Mouse (Mus musculus) liver, postnatal 0 days (tissue): ENCODE results near the gene Drg1. TPM values are rescaled to one million over a fixed set of nuclear protein-coding genes. Genes with fewer than 3 reads are reported as not detected.

ENCODE experiments used
- ATAC-seq: fragments of 200-750 bp; cut with Nextera tagmentation; 2 replicates; pipeline ENCODE4 v1.8.0; 2017; ENCODE audit warnings: mild to moderate bottlenecking, moderate library complexity
- DNase-seq: peaks from one replicate; pipeline ENCODE4 v3.0.0-alpha.2; 2016
- H3K27ac ChIP-seq: fragments of 300-500 bp; sonication (generic); 2 replicates; pipeline ENCODE4 v1.5.1; 2014; ENCODE audit warnings: antibody characterized with exemption, moderate library complexity, mild to moderate bottlenecking, low read depth
- H3K27me3 ChIP-seq: fragments of 300-500 bp; sonication (generic); 2 replicates; pipeline ENCODE4 v1.6.1; 2014; ENCODE audit warnings: low read length, control low read depth, mixed read lengths; ENCODE audit not compliant: insufficient read depth
- H3K36me3 ChIP-seq: fragments of 300-500 bp; sonication (generic); replicated peaks from 2 replicates; pipeline ENCODE4 v1.6.1; 2014; ENCODE audit warnings: mild to moderate bottlenecking, control low read depth, low read length, moderate library complexity, mixed read lengths; ENCODE audit not compliant: insufficient read depth
- H3K4me1 ChIP-seq: fragments of 300-500 bp; sonication (generic); 2 replicates; pipeline ENCODE4 v1.6.1; 2014; ENCODE audit warnings: antibody characterized with exemption, mild to moderate bottlenecking, control low read depth; ENCODE audit not compliant: insufficient read depth
- H3K4me2 ChIP-seq: fragments of 300-500 bp; sonication (generic); 2 replicates; pipeline ENCODE4 v1.6.1; 2014; ENCODE audit warnings: low read depth, mild to moderate bottlenecking, low read length, moderate library complexity, mixed read lengths
- H3K4me3 ChIP-seq: fragments of 300-500 bp; sonication (generic); 2 replicates; pipeline ENCODE4 v1.5.1; 2014; ENCODE audit warnings: low read depth, low read length
- H3K9ac ChIP-seq: fragments of 300-500 bp; sonication (generic); replicated peaks from 2 replicates; pipeline ENCODE4 v1.6.1; 2014; ENCODE audit warnings: mild to moderate bottlenecking, moderate library complexity
- H3K9me3 ChIP-seq: fragments of 300-500 bp; sonication (generic); 2 replicates; pipeline ENCODE4 v1.6.1; 2016; ENCODE audit warnings: mild to moderate bottlenecking, control low read depth, low read length, mixed read lengths
- CTCF ChIP-seq: sonication (generic); IDR thresholded peaks from 2 replicates; pipeline ENCODE4 v1.5.1; 2016; ENCODE audit warnings: antibody characterized with exemption, low read depth
- EP300 ChIP-seq: IDR thresholded peaks from 2 replicates; pipeline ENCODE4 v1.6.1; 2016; ENCODE audit warnings: antibody characterized with exemption, low read depth, mild to moderate bottlenecking
- WGBS: fragments of 180-500 bp; shearing (Covaris S2); extraction: QIAGEN DNeasy Blood & Tissue Kit; methylation state at CpG from one replicate; pipeline ENCODE4 v1.1.7; 2014; ENCODE audit not compliant: insufficient replicate concordance; 5-methylcytosine and 5-hydroxymethylcytosine counted together
- polyA plus RNA-seq: library from polyadenylated mRNA; unstranded; fragments of >200 nt; fragmentation: Nextera tagmentation; extraction: Ambion mirVana; gene quantifications from 2 replicates; pipeline ENCODE4 v1.2.1, GENCODE M21; 2015

Gene Drg1
- polyA plus RNA-seq, 1 experiment from 2014 or later = 84.7 TPM

DNA sequence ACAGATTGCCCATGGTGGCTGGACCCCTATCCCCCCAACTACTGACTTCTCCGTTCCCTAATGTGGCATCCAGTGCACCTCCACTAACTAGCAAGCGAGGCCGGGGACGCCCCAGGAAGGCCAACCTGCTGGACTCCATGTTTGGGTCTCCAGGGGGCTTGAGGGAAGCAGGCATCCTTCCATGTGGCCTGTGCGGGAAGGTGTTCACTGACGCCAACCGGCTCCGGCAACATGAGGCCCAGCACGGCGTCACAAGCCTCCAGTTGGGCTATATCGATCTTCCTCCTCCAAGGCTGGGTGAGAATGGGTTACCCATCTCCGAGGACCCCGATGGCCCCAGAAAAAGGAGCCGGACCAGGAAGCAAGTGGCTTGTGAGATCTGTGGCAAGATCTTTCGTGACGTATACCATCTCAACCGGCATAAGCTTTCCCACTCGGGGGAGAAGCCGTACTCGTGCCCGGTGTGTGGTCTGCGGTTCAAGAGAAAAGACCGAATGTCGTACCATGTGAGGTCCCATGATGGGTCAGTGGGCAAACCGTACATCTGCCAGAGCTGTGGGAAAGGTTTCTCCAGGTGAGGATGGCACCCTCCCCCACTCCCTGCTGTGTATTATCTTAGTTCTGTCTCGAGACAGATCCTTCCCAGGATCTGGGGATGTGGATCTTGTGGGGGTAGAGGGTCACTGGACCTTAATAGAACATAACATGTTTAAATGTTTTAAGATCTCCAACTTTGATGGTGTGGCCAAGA, 25.3 kb upstream of the Drg1 start:
- H3K4me1 ChIP-seq = peaks cover 51% of the 10 kb centered on the region
- peak; percentile 47 for DNase-seq

GRCm38 (mm10) chr11:3290640-3291310, 24.6 kb upstream of the Drg1 start:
- TF ChIP-seq EP300 (no peak), CTCF (no peak)

More for the DNA sequence above, 25.3 kb upstream of the Drg1 start:
- WGBS = 2% methylated on average over 26 of the region's 26 CpGs
- peak overlapping the region; percentile 99 for H3K27ac ChIP-seq
- H3K27me3 ChIP-seq = no peaks in the 10 kb centered on the region
- H3K9ac ChIP-seq = peak overlapping the region; percentile 95
- H3K36me3 ChIP-seq = peaks cover 29% of the 10 kb centered on the region
- peak overlapping the region; percentile 100 for H3K4me2 ChIP-seq
- no peaks in the 10 kb centered on the region for H3K9me3 ChIP-seq
- H3K4me3 ChIP-seq = peak overlapping the region; percentile 93
- TF ChIP-seq CTCF (no peak), EP300 (no peak)
- ATAC-seq = no peak

DNA sequence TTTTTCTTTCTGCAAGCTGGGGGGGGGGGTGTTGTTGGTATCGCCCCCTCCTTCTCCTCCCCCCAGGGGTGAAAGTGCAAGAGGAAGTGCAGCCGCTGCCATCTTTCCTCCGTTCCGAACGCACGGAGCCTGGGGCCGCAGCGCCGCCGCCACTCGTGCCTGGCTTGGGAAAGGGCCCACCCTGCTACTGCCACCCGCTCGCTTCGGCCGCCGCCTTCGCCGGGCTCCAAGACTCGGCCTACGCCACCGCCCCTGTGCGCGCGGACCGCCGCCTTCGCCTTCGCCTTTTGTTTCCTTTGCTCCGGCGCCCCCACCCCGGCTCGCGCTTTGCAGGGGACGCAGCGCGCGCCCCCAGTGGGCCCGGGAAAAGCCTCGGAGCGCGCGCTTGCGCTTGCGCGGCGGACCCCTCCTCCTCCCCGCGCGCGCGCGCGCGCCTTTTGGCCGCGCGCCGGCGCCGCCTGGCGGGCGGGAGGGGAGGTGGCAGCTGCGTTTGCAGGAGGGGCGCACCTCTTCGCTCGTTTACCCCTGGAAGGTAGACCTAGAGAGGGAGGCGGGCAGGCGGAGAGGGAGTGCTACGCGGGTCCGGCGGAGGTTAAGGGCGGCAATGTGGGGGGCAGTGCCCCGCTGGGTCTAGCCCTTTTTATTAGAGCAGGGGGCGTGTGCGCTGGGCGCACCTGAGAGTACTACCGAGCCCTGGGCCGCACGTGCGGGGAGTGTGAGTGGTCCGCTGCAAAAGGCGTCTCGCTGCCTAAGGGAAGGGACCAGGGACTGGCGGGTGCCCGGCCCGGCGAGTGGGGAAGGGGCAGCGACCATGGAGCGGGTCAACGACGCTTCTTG, 23.8 kb upstream of the Drg1 start:
- DNase-seq = peak; percentile 82

More at GRCm38 (mm10) chr11:3290640-3291310, 24.6 kb upstream of the Drg1 start:
- WGBS = under 1% methylated on average over 50 of the region's 50 CpGs
- Histone ChIP-seq H3K9ac (peak overlapping the region; percentile 95), H3K27me3 (no peaks in the 10 kb centered on the region), H3K4me3 (peak overlapping the region; percentile 93), H3K27ac (peak overlapping the region; percentile 99), H3K4me1 (peaks cover 51% of the 10 kb centered on the region), H3K9me3 (no peaks in the 10 kb centered on the region), H3K4me2 (peak overlapping the region; percentile 100), H3K36me3 (peaks cover 22% of the 10 kb centered on the region)
- ATAC-seq = peak; percentile 5; the same call in 1 of the 2 replicates
- DNase-seq = peak; percentile 58

GRCm38 (mm10) chr11:3289302-3289802, 23.1 kb upstream of the Drg1 start:
- Histone ChIP-seq H3K4me1 (peaks cover 51% of the 10 kb centered on the region), H3K4me2 (peak overlapping the region; percentile 100), H3K4me3 (peak overlapping the region; percentile 93), H3K36me3 (peaks cover 11% of the 10 kb centered on the region), H3K9me3 (no peaks in the 10 kb centered on the region), H3K9ac (peak overlapping the region; percentile 95), H3K27ac (peak overlapping the region; percentile 99), H3K27me3 (no peaks in the 10 kb centered on the region)
- ATAC-seq (peak; percentile 62), DNase-seq (peak; percentile 79)
- WGBS = 0% methylated on average over 21 of the region's 40 CpGs
- TF ChIP-seq CTCF (no peak), EP300 (no peak; the same call in 1 of the 2 replicates)

More for the DNA sequence above, 23.8 kb upstream of the Drg1 start:
- peak; percentile 70 for TF ChIP-seq CTCF
- TF ChIP-seq EP300 = no peak
- H3K27me3 ChIP-seq = no peaks in the 10 kb centered on the region
- peak; percentile 68 for ATAC-seq
- peaks cover 17% of the 10 kb centered on the region for H3K36me3 ChIP-seq
- H3K4me2 ChIP-seq = peak overlapping the region; percentile 100
- H3K27ac ChIP-seq = peak overlapping the region; percentile 99
- peak overlapping the region; percentile 95 for H3K9ac ChIP-seq
- peak overlapping the region; percentile 93 for H3K4me3 ChIP-seq
- under 1% methylated on average over 61 of the region's 92 CpGs for WGBS
- no peaks in the 10 kb centered on the region for H3K9me3 ChIP-seq
- peaks cover 51% of the 10 kb centered on the region for H3K4me1 ChIP-seq

DNA sequence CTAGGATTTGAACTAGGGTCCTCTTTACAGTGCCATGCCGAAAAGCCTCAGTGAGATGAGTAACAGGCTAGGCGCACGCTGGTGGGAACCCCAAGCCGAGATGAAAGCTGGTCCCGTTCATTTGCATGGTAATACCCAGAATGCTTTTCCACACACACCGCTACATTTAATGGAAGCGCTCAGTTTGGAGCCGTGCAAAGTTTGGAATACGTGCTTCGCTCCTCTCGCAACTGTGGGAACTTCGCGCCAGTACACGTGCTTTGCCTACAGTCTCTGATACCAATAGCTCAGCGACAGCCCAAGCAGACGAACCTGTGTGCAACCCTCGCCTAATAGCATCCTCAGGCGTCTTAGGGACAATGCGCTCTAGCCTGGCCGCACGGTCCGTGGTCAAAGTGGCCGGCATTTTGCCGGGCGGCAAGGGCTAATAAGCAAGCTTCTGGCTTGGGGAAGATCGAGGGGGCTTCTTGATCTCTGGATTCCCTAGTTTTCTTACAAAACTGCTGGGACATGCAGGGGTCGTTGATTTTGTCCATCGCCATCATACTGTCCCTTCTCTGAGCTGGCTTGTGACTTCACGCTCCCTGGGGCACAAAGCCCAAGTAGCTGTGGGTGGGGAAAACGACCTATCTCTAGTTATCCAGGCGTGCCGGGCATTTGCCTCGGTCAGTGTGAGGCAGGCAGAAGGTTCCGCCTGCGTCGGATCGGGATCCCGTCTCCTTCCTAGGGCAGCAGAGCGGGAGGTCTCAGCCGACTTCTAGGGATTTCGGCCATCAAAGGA, 22.5 kb upstream of the Drg1 start, which contains the start of gene Patz1:
Patz1 (plus strand) TSS at position 354 of the 781 bp plus-strand sequence.
- ATAC-seq (peak; percentile 14), DNase-seq (peak; percentile 38)
- TF ChIP-seq CTCF (no peak), EP300 (no peak)
- Histone ChIP-seq H3K9me3 (no peaks in the 10 kb centered on the region), H3K4me1 (peaks cover 44% of the 10 kb centered on the region), H3K4me2 (peak within 1 kb of the TSS; percentile 100), H3K36me3 (peaks cover 5% of the 10 kb centered on the region; the same call in 1 of the 2 replicates), H3K4me3 (peak within 1 kb of the TSS; percentile 93), H3K27ac (peak within 1 kb of the TSS; percentile 99), H3K9ac (peak within 1 kb of the TSS; percentile 95), H3K27me3 (no peaks in the 10 kb centered on the region)
- under 1% methylated on average over 41 of the region's 41 CpGs for WGBS
